Mouse (Mus musculus) spleen, adult 2 months (tissue): ENCODE results near the gene Camsap2. TPM values are rescaled to one million over a fixed set of nuclear protein-coding genes. Genes with fewer than 3 reads are reported as not detected.

ENCODE experiments used
- DNase-seq, 2 experiments: peaks; one replicate each; pipeline versions ENCODE4 v3.0.0 to v3.0.0-alpha.2; 2012 to 2021; ENCODE audit warnings: low spot score in 2 of 2, low read depth in 1 of 2
- H3K27ac ChIP-seq: fragments of 200-500 bp; 2 replicates; pipeline ENCODE4 v1.5.1; 2012; ENCODE audit warnings: low read length, inconsistent platforms; ENCODE audit not compliant: insufficient read depth
- H3K27me3 ChIP-seq: fragments of 200-500 bp; 2 replicates; pipeline ENCODE4 v1.6.1; 2012; ENCODE audit warnings: mild to moderate bottlenecking, moderate library complexity, low read length, inconsistent platforms; ENCODE audit not compliant: control insufficient read depth, insufficient read depth
- H3K36me3 ChIP-seq: fragments of 200-500 bp; 2 replicates; pipeline ENCODE4 v1.6.1; 2012; ENCODE audit warnings: mild to moderate bottlenecking, low read length, inconsistent platforms; ENCODE audit not compliant: control insufficient read depth, insufficient read depth
- H3K4me1 ChIP-seq: fragments of 200-500 bp; 2 replicates; pipeline ENCODE4 v1.6.1; 2011; ENCODE audit warnings: inconsistent platforms; ENCODE audit not compliant: control insufficient read depth, insufficient read depth, insufficient read length
- H3K4me3 ChIP-seq: fragments of 200-500 bp; 2 replicates; pipeline ENCODE4 v1.5.1; 2011; ENCODE audit warnings: mild to moderate bottlenecking, inconsistent platforms; ENCODE audit not compliant: insufficient read depth, insufficient read length; ENCODE audit errors: extremely low read depth
- CTCF ChIP-seq: fragments of 200-500 bp; IDR thresholded peaks from 2 replicates; pipeline ENCODE4 v1.5.1; 2011; ENCODE audit warnings: mild to moderate bottlenecking, inconsistent platforms; ENCODE audit not compliant: insufficient read depth, insufficient read length, insufficient replicate concordance; ENCODE audit errors: extremely low read depth
- POLR2A ChIP-seq: fragments of 200-500 bp; IDR thresholded peaks from 2 replicates; pipeline ENCODE4 v1.6.1; 2011; ENCODE audit warnings: low read depth, low read length, inconsistent platforms
- WGBS: fragments of 180-500 bp; shearing (Covaris S2); methylation state at CpG from one replicate; pipeline ENCODE4 v1.1.7; 2018; 5-methylcytosine and 5-hydroxymethylcytosine counted together
- polyA plus RNA-seq: library from polyadenylated mRNA; depleted of rRNA; stranded (reverse); fragments of >200 nt; gene quantifications from 2 replicates; pipeline ENCODE4 v1.2.3, GENCODE M21; 2012

Gene Camsap2
- polyA plus RNA-seq, 1 experiment: 4.3 TPM

GRCm38 (mm10) chr1:136228328-136229039 is 117.4 kb downstream of the Camsap2 start:
- DNase-seq: no peak
- no peak overlapping the region for H3K4me3 ChIP-seq
- no peak for TF ChIP-seq CTCF
- TF ChIP-seq POLR2A: no peak
- H3K36me3 ChIP-seq: no peaks in the 10 kb centered on the region
- no peaks in the 10 kb centered on the region for H3K4me1 ChIP-seq
- 58% methylated on average over 13 of the region's 13 CpGs for WGBS
- no peak overlapping the region for H3K27ac ChIP-seq
- peaks cover 8% of the 10 kb centered on the region for H3K27me3 ChIP-seq

- no peak overlapping the region for H3K27ac ChIP-seq
- no peak overlapping the region for H3K4me3 ChIP-seq
- no peak for DNase-seq
- no peaks in the 10 kb centered on the region for H3K36me3 ChIP-seq
- H3K4me1 ChIP-seq: no peaks in the 10 kb centered on the region
- 81% methylated on average over 4 of the region's 4 CpGs for WGBS
- peaks cover 3% of the 10 kb centered on the region for H3K27me3 ChIP-seq
- TF ChIP-seq CTCF (no peak), POLR2A (no peak)
Observed at GRCm38 (mm10) chr1:136227870-136228269, 118.0 kb downstream of the Camsap2 start.

GRCm38 (mm10) chr1:136226626-136227025 is 119.3 kb downstream of the Camsap2 start:
- no peak for TF ChIP-seq CTCF
- no peak for TF ChIP-seq POLR2A
- Histone ChIP-seq H3K36me3 (no peaks in the 10 kb centered on the region), H3K4me1 (no peaks in the 10 kb centered on the region), H3K4me3 (no peak overlapping the region), H3K27me3 (peaks cover under 1% of the 10 kb centered on the region; the same call in 1 of the 2 replicates), H3K27ac (no peak overlapping the region)
- 95% methylated on average over 8 of the region's 8 CpGs for WGBS
- no peak for DNase-seq

GRCm38 (mm10) chr1:136225846-136226245 is 120.1 kb downstream of the Camsap2 start:
- no peak overlapping the region for H3K27ac ChIP-seq
- H3K36me3 ChIP-seq: no peaks in the 10 kb centered on the region
- WGBS: 95% methylated on average over 8 of the region's 8 CpGs
- H3K27me3 ChIP-seq: no peaks in the 10 kb centered on the region
- H3K4me1 ChIP-seq: no peaks in the 10 kb centered on the region
- no peak for DNase-seq
- TF ChIP-seq POLR2A (no peak), CTCF (no peak)
- no peak overlapping the region for H3K4me3 ChIP-seq

- H3K36me3 ChIP-seq: no peaks in the 10 kb centered on the region
- no peak overlapping the region for H3K27ac ChIP-seq
- no peaks in the 10 kb centered on the region for H3K27me3 ChIP-seq
- H3K4me3 ChIP-seq: no peak overlapping the region
- DNase-seq: no peak
- H3K4me1 ChIP-seq: no peaks in the 10 kb centered on the region
- WGBS: 86% methylated on average over 10 of the region's 10 CpGs
- TF ChIP-seq POLR2A: no peak
- TF ChIP-seq CTCF: no peak
Observed at GRCm38 (mm10) chr1:136223758-136224342, 122.1 kb downstream of the Camsap2 start.

GRCm38 (mm10) chr1:136222386-136222785 is 123.5 kb downstream of the Camsap2 start:
- TF ChIP-seq CTCF (no peak), POLR2A (no peak)
- Histone ChIP-seq H3K27ac (no peak overlapping the region), H3K4me3 (no peak overlapping the region), H3K36me3 (no peaks in the 10 kb centered on the region), H3K4me1 (no peaks in the 10 kb centered on the region), H3K27me3 (no peaks in the 10 kb centered on the region)
- no peak for DNase-seq
- WGBS: 86% methylated on average over 10 of the region's 10 CpGs
